30 mouse cellular contexts compared by ENCODE assay signal in genomic region chr2:91186208-91186607, GRCm38 (mm10). TPM values are rescaled to one million over a fixed set of nuclear protein-coding genes. Genes with fewer than 3 reads are reported as not detected.
"Had no signal": no experiment of that assay in that cellular context is flagged by ENCODE, and none has a peak within 500 bp of the region (broad histone marks: within the 10 kb centered on the region; RNA-seq: fewer than 3 reads in every experiment).

No protein-coding gene starts in this region.

- H3K27me3 ChIP-seq: heart, embryonic 12.5 days; heart, embryonic 13.5 days; heart, embryonic 15.5 days; hindbrain, embryonic 12.5 days; hindbrain, embryonic 15.5 days; intestine, embryonic 15.5 days; kidney, embryonic 15.5 days had no signal

- H3K9ac ChIP-seq: heart, embryonic 12.5 days; heart, embryonic 13.5 days; heart, embryonic 15.5 days; hindbrain, embryonic 12.5 days; hindbrain, embryonic 13.5 days; hindbrain, embryonic 14.5 days; hindbrain, embryonic 15.5 days; intestine, embryonic 15.5 days; kidney, embryonic 15.5 days had no signal

- H3K27ac ChIP-seq: heart, embryonic 10.5 days; heart, embryonic 13.5 days; heart, embryonic 15.5 days; hindbrain, embryonic 10.5 days; hindbrain, embryonic 12.5 days; hindbrain, embryonic 13.5 days; hindbrain, embryonic 14.5 days; hindbrain, embryonic 15.5 days; hindbrain, postnatal 0 days; intestine, embryonic 15.5 days; kidney, embryonic 15.5 days; kidney, postnatal 0 days had no signal

- H3K9me3 ChIP-seq: heart, embryonic 10.5 days; heart, embryonic 12.5 days; heart, embryonic 13.5 days; heart, embryonic 15.5 days; hindbrain, embryonic 10.5 days; hindbrain, embryonic 12.5 days; hindbrain, embryonic 13.5 days; hindbrain, embryonic 15.5 days; intestine, embryonic 15.5 days; kidney, embryonic 15.5 days had no signal

- H3K4me3 ChIP-seq: heart, embryonic 10.5 days; heart, embryonic 12.5 days; heart, embryonic 13.5 days; heart, embryonic 15.5 days; hindbrain, embryonic 10.5 days; hindbrain, embryonic 12.5 days; hindbrain, embryonic 13.5 days; hindbrain, embryonic 15.5 days; intestine, embryonic 15.5 days; kidney, embryonic 15.5 days; layer of hippocampus, adult 2 months had no signal

- H3K36me3 ChIP-seq: heart, embryonic 10.5 days; heart, embryonic 12.5 days; heart, embryonic 13.5 days; heart, embryonic 15.5 days; hindbrain, embryonic 10.5 days; hindbrain, embryonic 12.5 days; hindbrain, embryonic 13.5 days; hindbrain, embryonic 15.5 days; intestine, embryonic 15.5 days; kidney, embryonic 15.5 days had no signal

- DNase-seq: heart, postnatal 10 days; heart, postnatal 14 days; heart, postnatal 36 days; heart, postnatal 4 days; kidney, adult 11 months; kidney, adult 18-20 months; kidney, adult 2 months; kidney, adult 8-10 months; kidney, adult 9 months; kidney, postnatal 10 days; kidney, postnatal 14 days; kidney, postnatal 36 days; kidney, postnatal 4 days; layer of hippocampus, adult 9-11 months; layer of hippocampus, postnatal 36 days had no signal

RNA-seq across cellular contexts. Expression of gene Nr1h3, which starts 16.4 kb away (rescaled TPM):
- total RNA-seq: hematopoietic stem cell, adult 5-6 weeks had no signal
